Mouse (Mus musculus) stomach, adult 2 months (tissue): ENCODE data around the gene Atp5j. TPM values are rescaled to one million over a fixed set of nuclear protein-coding genes. Genes with fewer than 3 reads are reported as not detected.

Source experiments
- polyA plus RNA-seq: library from polyadenylated mRNA; depleted of rRNA; stranded (reverse); fragments of >200 nt; gene quantifications from 2 replicates; pipeline ENCODE4 v1.2.3, GENCODE M21; 2012; rRNA removed

Atp5j gene
- polyA plus RNA-seq: 49.6 and 118 TPM in 2 replicates

GRCm38 (mm10) chr16:84835441-84835822 is at the start of gene Atp5j:
Gene Atp5j (minus strand): TSS chr16:84835625.

GRCm38 (mm10) chr16:84834745-84835440 is 532 bp downstream of the Atp5j start, which contains the start of gene Gabpa:
Gene Gabpa (plus strand): TSS chr16:84834925.

Other genes starting within 250 kb of the Atp5j start
- 1.5 and 2.5 TPM in 2 replicates for gene Mrpl39, start 99.9 kb downstream of the Atp5j start, polyA plus RNA-seq
- 1.5 and 2.4 TPM in 2 replicates for gene Jam2, start 61.5 kb downstream of the Atp5j start, polyA plus RNA-seq
- gene Gabpa, start 700 bp downstream of the Atp5j start, polyA plus RNA-seq: 1.2 and 1.6 TPM in 2 replicates